Mouse (Mus musculus): ENCODE measurements around the gene Gcnt7. TPM values are rescaled to one million over a fixed set of nuclear protein-coding genes. Genes with fewer than 3 reads are reported as not detected.

Gene Gcnt7
- polyA plus RNA-seq, 1 experiment from 2014 or later, result 1.1 TPM

DNA sequence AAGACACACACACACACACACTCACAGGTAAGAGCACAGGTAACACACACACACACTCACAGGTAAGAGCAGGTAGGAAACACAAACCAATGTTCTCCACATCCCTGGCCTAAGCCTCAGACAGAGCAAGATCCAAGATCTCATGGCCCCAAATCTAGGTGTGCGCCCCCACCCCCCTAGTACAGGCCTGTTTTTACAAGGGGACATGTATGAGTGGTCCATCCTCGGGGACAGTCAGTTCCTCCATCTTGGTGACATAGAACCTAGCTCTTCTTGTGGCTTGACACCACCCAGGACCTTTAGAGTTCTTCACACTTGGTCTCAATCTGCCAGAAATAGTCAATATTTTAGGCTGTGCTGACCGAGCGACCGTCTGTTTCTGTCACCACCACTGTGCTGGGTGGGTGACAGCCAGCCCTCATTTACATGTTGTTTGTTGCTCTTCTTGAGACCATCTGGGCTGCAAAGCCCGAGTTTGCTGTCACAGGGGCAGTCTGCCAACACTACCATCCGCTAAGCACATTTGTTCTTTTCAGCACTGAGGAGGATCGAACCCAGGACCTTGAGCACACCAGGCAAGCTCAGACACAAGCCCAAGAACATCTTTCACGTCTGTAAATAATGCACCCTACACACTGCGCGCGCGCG, 25.5 kb upstream of the Gcnt7 start:
- Histone ChIP-seq H3K27me3 (replicated peaks; ENCODE audit: control insufficient read depth, insufficient read depth, low read length) (no peaks in the 10 kb centered on the region), H3K27ac (ENCODE audit: low read depth) (no peak overlapping the region), H3K4me2 (ENCODE audit: low read length) (no peak overlapping the region), H3K9ac (ENCODE audit: low read length) (no peak overlapping the region), H3K36me3 (ENCODE audit: control insufficient read depth, insufficient read depth, low read length) (no peaks in the 10 kb centered on the region), H3K4me1 (replicated peaks; ENCODE audit: control insufficient read depth, insufficient read depth, low read length) (no peaks in the 10 kb centered on the region), H3K4me3 (ENCODE audit: low read depth, low read length) (no peak overlapping the region), H3K9me3 (ENCODE audit: control insufficient read depth, low read length) (no peaks in the 10 kb centered on the region)
- 84% methylated on average over 14 of the region's 14 CpGs for WGBS
- ATAC-seq (replicated peaks; ENCODE audit: low FRiP score, low TSS enrichment, low read depth) (no peak), DNase-seq (ENCODE audit: low spot score) (no peak)

DNA sequence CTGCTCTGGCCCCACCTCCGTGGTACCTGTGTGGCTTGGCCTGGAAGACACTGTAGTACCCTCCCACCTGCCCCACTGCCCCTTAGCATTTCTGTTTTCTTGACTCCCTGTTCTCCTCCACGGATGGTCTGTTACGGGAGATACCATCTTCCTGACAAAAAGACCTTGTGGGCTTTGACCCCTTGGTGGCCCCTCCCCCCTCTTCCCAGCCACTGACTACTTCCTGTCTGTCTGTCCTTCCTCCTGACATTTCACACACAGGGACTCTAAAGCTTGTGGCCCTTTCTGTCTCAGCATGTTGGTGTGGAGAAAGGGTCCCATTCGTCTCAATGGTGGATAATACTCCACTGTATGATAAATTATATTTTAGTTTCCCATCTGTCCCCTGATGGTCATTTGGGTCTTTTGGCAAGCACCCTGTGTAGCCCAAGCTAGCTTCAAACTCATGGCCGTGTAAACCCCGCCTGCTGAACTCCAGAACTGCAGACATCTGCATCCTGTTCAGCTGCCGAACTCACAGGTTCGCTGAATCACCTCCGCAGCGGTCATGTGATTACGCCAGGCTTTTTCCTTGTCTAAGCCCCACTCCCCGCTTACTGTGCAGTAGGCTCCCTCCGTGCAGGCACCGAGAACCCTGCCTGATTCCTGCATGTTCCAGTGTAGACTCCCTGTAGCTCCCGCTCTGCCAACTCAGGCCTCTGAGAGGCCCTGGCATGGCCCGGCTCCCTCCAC, 23.4 kb upstream of the Gcnt7 start:
- no peak for DNase-seq (ENCODE audit: low spot score)

DNA sequence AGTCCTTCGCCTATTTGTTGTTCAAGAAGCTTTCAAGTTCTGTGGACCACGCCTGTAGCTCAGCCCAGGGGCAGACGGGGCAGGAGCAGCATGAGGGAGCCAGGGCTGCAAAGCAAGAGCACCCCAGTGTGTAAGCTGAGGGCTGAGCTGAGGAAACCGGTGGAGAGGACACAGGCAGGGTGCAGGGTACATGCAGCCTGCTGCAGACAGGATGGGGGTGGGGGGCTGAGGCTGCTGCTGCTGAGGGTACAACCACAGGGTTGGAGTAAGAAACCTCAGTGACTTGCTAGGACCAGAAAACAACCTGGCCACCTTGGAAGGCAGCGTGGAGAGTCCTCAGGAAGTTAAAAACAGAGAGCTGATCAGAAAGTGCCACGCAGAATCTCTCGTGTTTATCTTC, 21.9 kb upstream of the Gcnt7 start:
- no peak for ATAC-seq (replicated peaks; ENCODE audit: low FRiP score, low TSS enrichment, low read depth)

More for the DNA sequence above, 23.4 kb upstream of the Gcnt7 start:
- H3K9me3 ChIP-seq (ENCODE audit: control insufficient read depth, low read length), result no peaks in the 10 kb centered on the region
- H3K9ac ChIP-seq (ENCODE audit: low read length), result no peak overlapping the region
- no peak for ATAC-seq (replicated peaks; ENCODE audit: low FRiP score, low TSS enrichment, low read depth)
- no peaks in the 10 kb centered on the region for H3K27me3 ChIP-seq (replicated peaks; ENCODE audit: control insufficient read depth, insufficient read depth, low read length)
- WGBS, result 84% methylated on average over 16 of the region's 16 CpGs
- no peak overlapping the region for H3K4me2 ChIP-seq (ENCODE audit: low read length)
- no peaks in the 10 kb centered on the region for H3K4me1 ChIP-seq (replicated peaks; ENCODE audit: control insufficient read depth, insufficient read depth, low read length)
- no peak overlapping the region for H3K4me3 ChIP-seq (ENCODE audit: low read depth, low read length)
- no peaks in the 10 kb centered on the region for H3K36me3 ChIP-seq (ENCODE audit: control insufficient read depth, insufficient read depth, low read length)
- no peak overlapping the region for H3K27ac ChIP-seq (ENCODE audit: low read depth)

DNA sequence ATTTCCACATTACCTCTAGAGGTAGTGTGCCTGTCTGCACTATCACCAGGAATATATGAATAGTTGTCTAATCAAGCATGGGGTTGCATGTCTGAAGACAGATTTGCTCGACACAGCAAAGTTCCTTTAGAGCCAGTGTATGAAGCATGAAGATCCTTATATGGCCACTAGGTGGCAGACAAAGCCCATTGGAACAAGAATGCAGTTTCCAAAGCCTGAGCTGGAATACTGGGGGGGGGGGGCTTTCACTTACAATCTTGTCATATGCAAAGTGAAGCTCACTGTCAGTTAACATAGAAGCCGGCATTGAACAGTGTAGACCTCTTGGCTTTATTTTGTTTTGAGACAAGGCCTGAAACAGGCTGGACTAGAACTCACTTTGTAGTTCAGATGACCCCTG, 19.5 kb upstream of the Gcnt7 start:
- Histone ChIP-seq H3K9ac (ENCODE audit: low read length) (no peak overlapping the region), H3K27me3 (replicated peaks; ENCODE audit: control insufficient read depth, insufficient read depth, low read length) (no peaks in the 10 kb centered on the region), H3K27ac (ENCODE audit: low read depth) (no peak overlapping the region), H3K4me2 (ENCODE audit: low read length) (no peak overlapping the region), H3K4me3 (ENCODE audit: low read depth, low read length) (no peak overlapping the region), H3K36me3 (ENCODE audit: control insufficient read depth, insufficient read depth, low read length) (no peaks in the 10 kb centered on the region), H3K9me3 (ENCODE audit: control insufficient read depth, low read length) (no peaks in the 10 kb centered on the region), H3K4me1 (replicated peaks; ENCODE audit: control insufficient read depth, insufficient read depth, low read length) (no peaks in the 10 kb centered on the region)
- 5% methylated on average over 2 of the region's 2 CpGs for WGBS
- DNase-seq (ENCODE audit: low spot score) (peak; percentile 62), ATAC-seq (replicated peaks; ENCODE audit: low FRiP score, low TSS enrichment, low read depth) (no peak; the same call in 1 of the 2 replicates)

More for the DNA sequence above, 21.9 kb upstream of the Gcnt7 start:
- no peak overlapping the region for H3K4me2 ChIP-seq (ENCODE audit: low read length)
- H3K4me1 ChIP-seq (replicated peaks; ENCODE audit: control insufficient read depth, insufficient read depth, low read length), result no peaks in the 10 kb centered on the region
- no peak overlapping the region for H3K9ac ChIP-seq (ENCODE audit: low read length)
- DNase-seq (ENCODE audit: low spot score), result no peak
- H3K9me3 ChIP-seq (ENCODE audit: control insufficient read depth, low read length), result no peaks in the 10 kb centered on the region
- H3K27ac ChIP-seq (ENCODE audit: low read depth), result no peak overlapping the region
- 65% methylated on average over 7 of the region's 7 CpGs for WGBS
- H3K4me3 ChIP-seq (ENCODE audit: low read depth, low read length), result no peak overlapping the region
- no peaks in the 10 kb centered on the region for H3K27me3 ChIP-seq (replicated peaks; ENCODE audit: control insufficient read depth, insufficient read depth, low read length)
- no peaks in the 10 kb centered on the region for H3K36me3 ChIP-seq (ENCODE audit: control insufficient read depth, insufficient read depth, low read length)

DNA sequence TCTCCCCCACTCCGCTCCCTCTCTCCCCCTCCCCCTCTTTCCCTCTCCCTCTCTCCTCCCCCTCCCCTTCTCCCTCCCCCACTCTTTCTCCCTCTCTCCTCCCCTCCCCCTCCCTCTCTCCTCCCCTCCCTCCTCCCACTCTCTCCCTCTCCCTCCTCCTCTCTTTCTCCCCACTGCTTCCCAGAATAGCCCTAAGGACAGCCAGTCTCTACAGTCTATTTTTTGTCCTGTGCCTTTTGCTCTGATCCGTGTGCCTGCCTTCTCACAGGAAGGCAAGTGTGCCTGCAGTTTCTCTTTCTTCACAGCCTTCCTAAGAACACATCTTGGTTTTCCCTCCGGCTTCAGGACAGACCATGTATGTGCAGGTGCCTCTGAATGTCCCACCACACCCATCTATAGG, 19.0 kb upstream of the Gcnt7 start:
- Histone ChIP-seq H3K27ac (ENCODE audit: low read depth) (no peak overlapping the region), H3K4me1 (replicated peaks; ENCODE audit: control insufficient read depth, insufficient read depth, low read length) (no peaks in the 10 kb centered on the region), H3K4me3 (ENCODE audit: low read depth, low read length) (no peak overlapping the region), H3K9ac (ENCODE audit: low read length) (no peak overlapping the region), H3K9me3 (ENCODE audit: control insufficient read depth, low read length) (no peaks in the 10 kb centered on the region), H3K36me3 (ENCODE audit: control insufficient read depth, insufficient read depth, low read length) (no peaks in the 10 kb centered on the region), H3K4me2 (ENCODE audit: low read length) (no peak overlapping the region), H3K27me3 (replicated peaks; ENCODE audit: control insufficient read depth, insufficient read depth, low read length) (no peaks in the 10 kb centered on the region)
- WGBS, result 31% methylated on average over 3 of the region's 3 CpGs
- DNase-seq (ENCODE audit: low spot score) (no peak), ATAC-seq (replicated peaks; ENCODE audit: low FRiP score, low TSS enrichment, low read depth) (no peak)

DNA sequence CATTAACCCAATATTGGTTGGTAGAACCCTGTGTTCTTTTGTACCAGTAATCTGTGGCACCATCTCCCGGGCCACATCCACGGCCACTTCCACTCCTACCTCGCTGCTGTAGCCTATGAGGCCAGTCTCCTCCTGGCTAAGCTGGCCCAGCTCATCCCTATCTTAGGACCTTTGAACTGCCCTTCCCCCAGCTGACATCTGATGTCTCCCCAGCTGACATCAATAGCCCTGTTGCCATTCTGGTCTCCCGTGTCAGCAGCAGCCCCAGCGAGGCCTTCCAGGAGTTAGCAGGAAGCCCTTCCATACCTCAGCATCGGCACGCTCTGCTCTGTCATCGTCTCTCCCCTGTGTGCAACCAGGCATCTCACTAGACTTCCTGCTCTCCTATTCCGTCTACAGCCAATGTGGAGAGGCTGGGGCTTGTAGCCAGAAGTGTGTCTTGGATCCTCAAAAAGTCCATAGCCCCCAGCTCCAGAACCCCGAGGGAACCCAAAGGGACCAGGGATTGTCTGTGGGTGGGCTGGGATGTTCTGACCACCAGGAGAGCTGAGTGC, 18.4 kb upstream of the Gcnt7 start:
- H3K4me3 ChIP-seq (ENCODE audit: low read depth, low read length), result no peak overlapping the region
- H3K4me2 ChIP-seq (ENCODE audit: low read length), result no peak overlapping the region
- H3K4me1 ChIP-seq (replicated peaks; ENCODE audit: control insufficient read depth, insufficient read depth, low read length), result no peaks in the 10 kb centered on the region
- ATAC-seq (replicated peaks; ENCODE audit: low FRiP score, low TSS enrichment, low read depth) (no peak), DNase-seq (ENCODE audit: low spot score) (no peak)
- H3K9me3 ChIP-seq (ENCODE audit: control insufficient read depth, low read length), result no peaks in the 10 kb centered on the region
- no peak overlapping the region for H3K27ac ChIP-seq (ENCODE audit: low read depth)
- WGBS, result 30% methylated on average over 10 of the region's 10 CpGs
- no peak overlapping the region for H3K9ac ChIP-seq (ENCODE audit: low read length)
- no peaks in the 10 kb centered on the region for H3K27me3 ChIP-seq (replicated peaks; ENCODE audit: control insufficient read depth, insufficient read depth, low read length)
- no peaks in the 10 kb centered on the region for H3K36me3 ChIP-seq (ENCODE audit: control insufficient read depth, insufficient read depth, low read length)

DNA sequence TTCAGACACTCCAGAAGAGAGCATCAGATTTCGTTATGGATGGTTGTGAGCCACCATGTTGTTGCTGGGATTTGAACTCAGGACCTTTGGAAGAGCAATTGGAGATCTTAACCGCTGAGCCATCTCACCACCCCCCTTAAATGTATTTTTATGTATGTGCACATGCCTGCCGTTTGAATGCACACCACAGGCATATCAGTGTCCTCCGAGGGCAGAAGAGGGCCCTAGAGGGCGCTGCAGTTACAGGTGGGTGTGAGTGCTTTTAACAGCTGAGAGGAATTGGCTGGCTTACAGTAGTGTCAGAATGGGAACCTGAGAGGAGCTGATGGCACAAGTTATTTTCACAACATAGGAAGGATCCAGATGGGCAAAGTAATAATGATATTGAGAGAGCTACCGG, 16.6 kb upstream of the Gcnt7 start:
- no peak for ATAC-seq (replicated peaks; ENCODE audit: low FRiP score, low TSS enrichment, low read depth)
- Histone ChIP-seq H3K9me3 (ENCODE audit: control insufficient read depth, low read length) (no peaks in the 10 kb centered on the region), H3K4me3 (ENCODE audit: low read depth, low read length) (no peak overlapping the region), H3K4me2 (ENCODE audit: low read length) (no peak overlapping the region), H3K27me3 (replicated peaks; ENCODE audit: control insufficient read depth, insufficient read depth, low read length) (no peaks in the 10 kb centered on the region), H3K27ac (ENCODE audit: low read depth) (no peak overlapping the region), H3K4me1 (replicated peaks; ENCODE audit: control insufficient read depth, insufficient read depth, low read length) (no peaks in the 10 kb centered on the region), H3K36me3 (ENCODE audit: control insufficient read depth, insufficient read depth, low read length) (0 out of 2 replicates have a peak, but pooled peaks cover 2% of the 10 kb centered on the region), H3K9ac (ENCODE audit: low read length) (no peak overlapping the region)
- DNase-seq (ENCODE audit: low spot score), result no peak
- 36% methylated on average over 6 of the region's 6 CpGs for WGBS

DNA sequence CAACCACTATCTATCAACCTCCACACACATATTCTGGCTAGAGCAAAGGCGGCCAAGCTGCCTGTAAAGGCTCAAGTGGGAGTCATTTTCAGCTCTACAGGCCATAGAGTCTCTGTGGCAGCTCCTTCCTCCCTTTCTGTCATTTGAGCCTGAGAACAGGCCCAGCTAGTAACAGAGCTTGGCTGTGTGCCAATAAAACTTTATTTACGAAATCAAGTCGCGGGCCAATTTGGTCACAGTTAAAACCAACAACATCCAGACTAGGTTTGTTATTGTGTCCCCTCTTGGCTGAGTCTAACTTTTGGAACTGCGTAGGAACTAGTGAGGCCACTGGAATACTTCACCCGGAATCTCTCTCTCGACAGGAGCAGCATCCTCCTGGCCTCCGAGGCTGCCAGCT, 15.2 kb upstream of the Gcnt7 start:
- no peak overlapping the region for H3K4me2 ChIP-seq (ENCODE audit: low read length)
- no peaks in the 10 kb centered on the region for H3K27me3 ChIP-seq (replicated peaks; ENCODE audit: control insufficient read depth, insufficient read depth, low read length)
- WGBS, result 48% methylated on average over 8 of the region's 8 CpGs
- H3K9me3 ChIP-seq (ENCODE audit: control insufficient read depth, low read length), result no peaks in the 10 kb centered on the region
- H3K4me3 ChIP-seq (ENCODE audit: low read depth, low read length), result no peak overlapping the region
- ATAC-seq (replicated peaks; ENCODE audit: low FRiP score, low TSS enrichment, low read depth) (no peak), DNase-seq (ENCODE audit: low spot score) (peak; percentile 58)
- H3K36me3 ChIP-seq (ENCODE audit: control insufficient read depth, insufficient read depth, low read length), result peaks cover 15% of the 10 kb centered on the region
- H3K4me1 ChIP-seq (replicated peaks; ENCODE audit: control insufficient read depth, insufficient read depth, low read length), result no peaks in the 10 kb centered on the region
- no peak overlapping the region for H3K27ac ChIP-seq (ENCODE audit: low read depth)
- H3K9ac ChIP-seq (ENCODE audit: low read length), result no peak overlapping the region

All from intestine, embryonic 14.5 days (tissue).